Mouse (Mus musculus): ENCODE results near the gene Pde4dip. TPM values are rescaled to one million over a fixed set of nuclear protein-coding genes. Genes with fewer than 3 reads are reported as not detected.
A peak's percentile ranks its signal among the peaks of the same experiment; 100 is the strongest.

Pde4dip gene
- polyA plus RNA-seq, 1 experiment from 2014 or later = 28.1 TPM

- Histone ChIP-seq H3K4me1 (ENCODE audit: insufficient read depth, low read length) (peaks cover 8% of the 10 kb centered on the region; the same call in 1 of the 2 replicates), H3K9ac (replicated peaks; ENCODE audit: low read length) (no peak overlapping the region), H3K4me2 (replicated peaks; ENCODE audit: low read depth, low read length) (no peak overlapping the region), H3K36me3 (ENCODE audit: insufficient read depth, low read length) (no peaks in the 10 kb centered on the region), H3K27me3 (ENCODE audit: insufficient read depth, low read length) (peaks cover 28% of the 10 kb centered on the region), H3K9me3 (ENCODE audit: low read length) (no peaks in the 10 kb centered on the region), H3K27ac (ENCODE audit: low read length) (no peak overlapping the region), H3K4me3 (ENCODE audit: low read length) (no peak overlapping the region)
- 61% methylated on average over 4 of the region's 4 CpGs for WGBS
- no peak for ATAC-seq (ENCODE audit: low FRiP score, low TSS enrichment)
These were observed 18.8 kb downstream of the Pde4dip start for GRCm38 (mm10) chr3:97869730-97870129.

- no peaks in the 10 kb centered on the region for H3K9me3 ChIP-seq (ENCODE audit: low read length)
- ATAC-seq (ENCODE audit: low FRiP score, low TSS enrichment) = no peak
- H3K4me2 ChIP-seq (replicated peaks; ENCODE audit: low read depth, low read length) = no peak overlapping the region
- no peak overlapping the region for H3K9ac ChIP-seq (replicated peaks; ENCODE audit: low read length)
- no peaks in the 10 kb centered on the region for H3K36me3 ChIP-seq (ENCODE audit: insufficient read depth, low read length)
- H3K27ac ChIP-seq (ENCODE audit: low read length) = no peak overlapping the region
- peaks cover 8% of the 10 kb centered on the region; the same call in 1 of the 2 replicates for H3K4me1 ChIP-seq (ENCODE audit: insufficient read depth, low read length)
- 52% methylated on average over 5 of the region's 5 CpGs for WGBS
- H3K4me3 ChIP-seq (ENCODE audit: low read length) = no peak overlapping the region
- peaks cover 28% of the 10 kb centered on the region for H3K27me3 ChIP-seq (ENCODE audit: insufficient read depth, low read length)
These were observed 19.8 kb downstream of the Pde4dip start for GRCm38 (mm10) chr3:97868733-97869132.

GRCm38 (mm10) chr3:97868024-97868689 is 20.4 kb downstream of the Pde4dip start:
- H3K9ac ChIP-seq (replicated peaks; ENCODE audit: low read length) = peak overlapping the region; percentile 37; the same call in 1 of the 2 replicates
- WGBS = 3% methylated on average over 42 of the region's 42 CpGs
- peaks cover 28% of the 10 kb centered on the region for H3K27me3 ChIP-seq (ENCODE audit: insufficient read depth, low read length)

GRCm38 (mm10) chr3:97867221-97868023 is 21.1 kb downstream of the Pde4dip start:
- peak; percentile 59; the same call in 1 of the 2 replicates for ATAC-seq (ENCODE audit: low FRiP score, low TSS enrichment)
- Histone ChIP-seq H3K4me3 (ENCODE audit: low read length) (peak overlapping the region; percentile 46), H3K4me2 (replicated peaks; ENCODE audit: low read depth, low read length) (peak overlapping the region; percentile 78), H3K27me3 (ENCODE audit: insufficient read depth, low read length) (peaks cover 28% of the 10 kb centered on the region), H3K36me3 (ENCODE audit: insufficient read depth, low read length) (no peaks in the 10 kb centered on the region), H3K4me1 (ENCODE audit: insufficient read depth, low read length) (peaks cover 8% of the 10 kb centered on the region; the same call in 1 of the 2 replicates), H3K9me3 (ENCODE audit: low read length) (no peaks in the 10 kb centered on the region), H3K9ac (replicated peaks; ENCODE audit: low read length) (peak overlapping the region; percentile 37; the same call in 1 of the 2 replicates), H3K27ac (ENCODE audit: low read length) (no peak overlapping the region)
- 3% methylated on average over 28 of the region's 28 CpGs for WGBS

More at GRCm38 (mm10) chr3:97868024-97868689, 20.4 kb downstream of the Pde4dip start:
- ATAC-seq (ENCODE audit: low FRiP score, low TSS enrichment) = peak; percentile 91
- Histone ChIP-seq H3K36me3 (ENCODE audit: insufficient read depth, low read length) (no peaks in the 10 kb centered on the region), H3K27ac (ENCODE audit: low read length) (no peak overlapping the region), H3K4me2 (replicated peaks; ENCODE audit: low read depth, low read length) (peak overlapping the region; percentile 78), H3K4me1 (ENCODE audit: insufficient read depth, low read length) (peaks cover 8% of the 10 kb centered on the region; the same call in 1 of the 2 replicates), H3K4me3 (ENCODE audit: low read length) (peak overlapping the region; percentile 46), H3K9me3 (ENCODE audit: low read length) (no peaks in the 10 kb centered on the region)

GRCm38 (mm10) chr3:97866696-97867095 is 21.8 kb downstream of the Pde4dip start:
- Histone ChIP-seq H3K27me3 (ENCODE audit: insufficient read depth, low read length) (peaks cover 28% of the 10 kb centered on the region), H3K4me3 (ENCODE audit: low read length) (no peak overlapping the region), H3K9ac (replicated peaks; ENCODE audit: low read length) (no peak overlapping the region), H3K36me3 (ENCODE audit: insufficient read depth, low read length) (no peaks in the 10 kb centered on the region), H3K4me1 (ENCODE audit: insufficient read depth, low read length) (peaks cover 8% of the 10 kb centered on the region; the same call in 1 of the 2 replicates), H3K4me2 (replicated peaks; ENCODE audit: low read depth, low read length) (peak overlapping the region; percentile 78; the same call in 1 of the 2 replicates), H3K27ac (ENCODE audit: low read length) (no peak overlapping the region), H3K9me3 (ENCODE audit: low read length) (no peaks in the 10 kb centered on the region)
- 60% methylated on average over 4 of the region's 4 CpGs for WGBS
- ATAC-seq (ENCODE audit: low FRiP score, low TSS enrichment) = no peak

- ATAC-seq (ENCODE audit: low FRiP score, low TSS enrichment) = no peak
- Histone ChIP-seq H3K27ac (ENCODE audit: low read length) (no peak overlapping the region), H3K27me3 (ENCODE audit: insufficient read depth, low read length) (no peaks in the 10 kb centered on the region), H3K4me1 (ENCODE audit: insufficient read depth, low read length) (no peaks in the 10 kb centered on the region), H3K4me3 (ENCODE audit: low read length) (no peak overlapping the region), H3K9ac (replicated peaks; ENCODE audit: low read length) (no peak overlapping the region), H3K36me3 (ENCODE audit: insufficient read depth, low read length) (no peaks in the 10 kb centered on the region), H3K4me2 (replicated peaks; ENCODE audit: low read depth, low read length) (no peak overlapping the region), H3K9me3 (ENCODE audit: low read length) (no peaks in the 10 kb centered on the region)
- WGBS = 93% methylated on average over 7 of the region's 7 CpGs
These were observed 27.6 kb downstream of the Pde4dip start for GRCm38 (mm10) chr3:97860820-97861451.

- ATAC-seq (ENCODE audit: low FRiP score, low TSS enrichment) = no peak
- Histone ChIP-seq H3K9me3 (ENCODE audit: low read length) (no peaks in the 10 kb centered on the region), H3K4me1 (ENCODE audit: insufficient read depth, low read length) (no peaks in the 10 kb centered on the region), H3K4me2 (replicated peaks; ENCODE audit: low read depth, low read length) (no peak overlapping the region), H3K27me3 (ENCODE audit: insufficient read depth, low read length) (no peaks in the 10 kb centered on the region), H3K9ac (replicated peaks; ENCODE audit: low read length) (no peak overlapping the region), H3K27ac (ENCODE audit: low read length) (no peak overlapping the region), H3K4me3 (ENCODE audit: low read length) (no peak overlapping the region), H3K36me3 (ENCODE audit: insufficient read depth, low read length) (no peaks in the 10 kb centered on the region)
- 68% methylated on average over 1 of the region's 1 CpGs for WGBS
These were observed 29.1 kb downstream of the Pde4dip start for GRCm38 (mm10) chr3:97859400-97859799.

GRCm38 (mm10) chr3:97854575-97855384 is 33.7 kb downstream of the Pde4dip start:
- no peaks in the 10 kb centered on the region for H3K4me1 ChIP-seq (ENCODE audit: insufficient read depth, low read length)
- H3K9ac ChIP-seq (replicated peaks; ENCODE audit: low read length) = no peak overlapping the region
- no peaks in the 10 kb centered on the region for H3K36me3 ChIP-seq (ENCODE audit: insufficient read depth, low read length)
- no peak for ATAC-seq (ENCODE audit: low FRiP score, low TSS enrichment)
- H3K4me2 ChIP-seq (replicated peaks; ENCODE audit: low read depth, low read length) = no peak overlapping the region
- H3K27me3 ChIP-seq (ENCODE audit: insufficient read depth, low read length) = no peaks in the 10 kb centered on the region
- no peak overlapping the region for H3K27ac ChIP-seq (ENCODE audit: low read length)
- H3K4me3 ChIP-seq (ENCODE audit: low read length) = no peak overlapping the region
- WGBS = 74% methylated on average over 9 of the region's 9 CpGs
- H3K9me3 ChIP-seq (ENCODE audit: low read length) = no peaks in the 10 kb centered on the region

GRCm38 (mm10) chr3:97851803-97852202 is 36.7 kb downstream of the Pde4dip start:
- 88% methylated on average over 2 of the region's 2 CpGs for WGBS
- ATAC-seq (ENCODE audit: low FRiP score, low TSS enrichment) = no peak

More at GRCm38 (mm10) chr3:97851803-97852202, 36.7 kb downstream of the Pde4dip start:
- Histone ChIP-seq H3K27me3 (ENCODE audit: insufficient read depth, low read length) (no peaks in the 10 kb centered on the region), H3K4me1 (ENCODE audit: insufficient read depth, low read length) (no peaks in the 10 kb centered on the region), H3K36me3 (ENCODE audit: insufficient read depth, low read length) (no peaks in the 10 kb centered on the region), H3K27ac (ENCODE audit: low read length) (no peak overlapping the region), H3K4me2 (replicated peaks; ENCODE audit: low read depth, low read length) (no peak overlapping the region), H3K9me3 (ENCODE audit: low read length) (no peaks in the 10 kb centered on the region), H3K4me3 (ENCODE audit: low read length) (no peak overlapping the region), H3K9ac (replicated peaks; ENCODE audit: low read length) (no peak overlapping the region)
